Mouse (Mus musculus): ENCODE results near the gene Plod2. TPM values are rescaled to one million over a fixed set of nuclear protein-coding genes. Genes with fewer than 3 reads are reported as not detected.

Gene Plod2
- total RNA-seq, 2 experiments from 2014 or later, result 1.3 to 1.4 TPM

- ATAC-seq (replicated peaks; ENCODE audit: poor library complexity), result no peak
These were observed 10.7 kb downstream of the Plod2 start for GRCm38 (mm10) chr9:92552691-92553090.

DNA sequence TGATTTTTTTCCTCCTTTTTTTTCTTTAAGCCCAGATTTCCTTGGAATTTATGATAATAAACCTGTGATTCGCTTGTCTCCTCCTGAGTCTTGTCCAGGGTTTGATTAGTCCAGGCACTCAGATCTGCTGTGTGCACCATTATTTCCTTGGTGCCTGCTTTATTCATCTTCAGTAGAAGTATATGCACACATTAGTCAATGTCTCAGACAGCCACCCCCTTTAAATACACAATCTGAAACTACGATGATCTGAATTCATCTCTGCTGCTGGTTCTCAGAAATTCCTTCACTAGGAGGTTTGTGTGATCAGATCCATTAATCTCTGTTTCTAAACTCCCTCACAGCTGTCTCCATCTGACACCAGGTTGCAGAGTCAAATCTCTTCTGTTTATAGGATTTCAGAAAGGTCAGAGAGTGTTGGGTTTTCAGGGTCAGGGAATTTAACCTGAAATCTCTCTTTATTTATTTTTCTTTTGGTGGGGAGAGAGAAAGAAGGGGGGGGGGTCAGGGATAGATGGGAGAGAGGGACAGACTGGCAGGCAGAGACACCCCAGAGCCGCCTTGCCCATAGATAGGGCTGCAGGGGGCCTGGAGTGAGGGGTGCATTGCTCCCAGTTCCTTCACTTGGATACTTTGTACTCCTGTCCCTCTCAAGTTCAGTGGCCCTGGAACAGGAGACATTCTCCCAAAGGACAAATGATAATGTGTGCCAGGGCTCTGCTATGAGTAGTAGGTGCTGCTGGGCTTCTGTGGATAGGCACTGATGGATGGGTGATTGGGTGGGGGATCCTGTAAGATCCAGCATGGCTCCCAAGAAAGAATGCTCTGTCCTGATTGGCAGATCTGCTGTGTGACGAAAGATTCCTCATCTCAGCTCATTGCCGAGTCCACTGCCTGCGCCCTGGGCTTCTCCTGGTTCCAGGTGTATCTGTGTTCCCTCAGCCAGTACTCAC lies 13.3 kb downstream of the Plod2 start:
- no peak for ATAC-seq (replicated peaks; ENCODE audit: poor library complexity)

DNA sequence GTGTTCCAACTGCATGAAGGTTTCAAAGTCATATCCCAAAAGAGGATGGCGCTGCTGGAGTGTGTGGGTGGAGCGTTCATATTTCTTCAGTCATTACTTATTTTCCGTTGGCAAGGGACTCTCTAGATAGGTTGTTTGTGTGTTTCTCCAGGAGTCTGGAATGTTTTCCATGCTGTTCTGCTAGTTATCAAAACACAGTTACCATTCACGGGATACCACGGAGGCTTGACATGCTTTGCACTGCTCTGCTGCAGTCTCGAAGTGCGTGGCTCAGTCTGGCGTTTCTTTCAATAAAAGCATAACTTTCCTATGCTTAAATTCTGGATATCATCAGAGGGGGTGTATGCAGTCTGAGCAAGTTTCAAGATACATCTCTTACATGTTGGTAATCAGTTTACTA lies 17.7 kb downstream of the Plod2 start:
- ATAC-seq (replicated peaks; ENCODE audit: poor library complexity), result no peak

DNA sequence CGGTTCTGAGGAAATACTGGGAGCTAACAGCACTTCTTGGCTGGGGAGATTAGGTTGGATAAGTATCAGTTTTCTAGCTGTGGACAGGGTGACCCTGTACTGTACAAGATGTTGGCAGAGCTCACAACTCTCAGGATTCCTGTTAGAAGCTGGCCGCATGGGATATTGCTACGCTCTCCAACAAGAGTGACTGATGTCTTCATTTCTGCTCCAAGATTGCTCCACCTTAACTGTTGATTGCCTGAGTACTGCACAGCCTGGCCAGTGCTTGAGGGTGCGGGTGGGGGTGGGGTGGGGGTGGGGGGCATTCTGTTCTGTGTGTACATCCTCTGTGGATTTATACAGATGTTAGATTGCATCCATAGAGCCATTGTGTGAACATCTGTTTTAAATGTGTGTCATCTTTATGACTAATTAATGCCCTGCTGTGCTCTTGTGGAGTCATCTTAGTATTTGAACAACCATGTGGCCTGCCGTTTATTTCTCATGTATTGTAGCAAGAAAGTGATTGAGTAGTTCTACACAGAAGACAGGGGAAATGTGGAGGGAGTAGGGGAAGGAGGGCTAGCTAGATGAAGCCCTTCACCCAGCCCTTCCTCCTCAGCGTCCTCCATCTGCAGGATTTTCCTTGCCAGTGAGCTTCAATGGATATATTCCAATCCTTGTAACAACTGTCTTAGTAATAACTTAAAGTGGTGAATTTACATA lies 19.0 kb downstream of the Plod2 start:
- ATAC-seq (replicated peaks; ENCODE audit: poor library complexity), result no peak

- ATAC-seq (replicated peaks; ENCODE audit: poor library complexity), result no peak
These were observed 20.4 kb downstream of the Plod2 start for GRCm38 (mm10) chr9:92562416-92562815.

DNA sequence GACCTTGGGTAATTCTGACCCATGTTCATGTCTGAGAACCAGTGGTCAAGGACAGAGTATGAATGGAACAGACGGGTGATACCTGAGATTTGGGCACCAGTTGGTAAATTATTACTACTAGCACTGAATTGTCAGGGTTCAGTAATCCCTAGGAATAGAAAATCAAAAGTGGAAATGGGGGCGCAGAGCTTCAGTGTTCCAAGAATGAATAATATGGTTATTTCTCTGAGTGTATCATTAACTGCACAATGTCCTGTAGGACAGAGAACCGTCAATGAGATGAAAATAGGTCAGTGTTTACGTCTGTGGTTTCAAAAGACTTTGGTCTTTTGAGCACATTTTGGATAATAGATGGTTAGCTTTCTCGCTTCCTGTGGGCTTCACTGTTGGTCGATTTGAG lies 21.3 kb downstream of the Plod2 start:
- ATAC-seq (replicated peaks; ENCODE audit: poor library complexity), result no peak

- ATAC-seq (replicated peaks; ENCODE audit: poor library complexity), result no peak
These were observed 22.4 kb downstream of the Plod2 start for GRCm38 (mm10) chr9:92564391-92564790.

GRCm38 (mm10) chr9:92566234-92566633 lies 24.2 kb downstream of the Plod2 start:
- ATAC-seq (replicated peaks; ENCODE audit: poor library complexity), result no peak

GRCm38 (mm10) chr9:92567474-92567873 lies 25.5 kb downstream of the Plod2 start:
- no peak for ATAC-seq (replicated peaks; ENCODE audit: poor library complexity)

- ATAC-seq (replicated peaks; ENCODE audit: poor library complexity), result no peak
These were observed 26.8 kb downstream of the Plod2 start for GRCm38 (mm10) chr9:92568798-92569197.

GRCm38 (mm10) chr9:92572376-92573108 lies 30.5 kb downstream of the Plod2 start:
- no peak for ATAC-seq (replicated peaks; ENCODE audit: poor library complexity)

- ATAC-seq (replicated peaks; ENCODE audit: poor library complexity), result no peak
These were observed 41.9 kb downstream of the Plod2 start for GRCm38 (mm10) chr9:92583876-92584275.

- ATAC-seq (replicated peaks; ENCODE audit: poor library complexity), result no peak
These were observed 44.0 kb downstream of the Plod2 start for GRCm38 (mm10) chr9:92586025-92586424.

- no peak for ATAC-seq (replicated peaks; ENCODE audit: poor library complexity)
These were observed 45.4 kb downstream of the Plod2 start for GRCm38 (mm10) chr9:92587391-92587790.

GRCm38 (mm10) chr9:92588226-92588625 lies 46.2 kb downstream of the Plod2 start:
- no peak for ATAC-seq (replicated peaks; ENCODE audit: poor library complexity)

- no peak for ATAC-seq (replicated peaks; ENCODE audit: poor library complexity)
These were observed 47.0 kb downstream of the Plod2 start for GRCm38 (mm10) chr9:92589021-92589420.

DNA sequence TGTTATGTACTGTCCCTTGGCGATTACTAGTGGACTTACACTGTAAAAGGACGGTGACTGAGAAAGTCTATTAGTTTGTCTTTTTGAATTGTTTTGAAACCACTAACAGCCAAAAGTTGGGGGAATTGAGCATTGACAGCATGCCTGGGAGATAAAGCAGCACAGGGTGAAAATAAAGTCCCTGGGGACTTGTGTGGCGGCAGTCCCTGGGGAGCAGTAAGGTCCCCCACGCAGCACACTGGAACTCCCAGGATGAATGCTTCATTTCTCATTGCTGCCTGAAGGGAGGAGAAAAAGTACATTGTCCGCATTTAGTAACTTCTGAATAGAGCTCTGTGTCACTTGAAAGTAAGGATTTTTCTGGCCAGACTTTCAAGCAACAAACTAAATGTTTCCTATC lies 49.5 kb downstream of the Plod2 start:
- no peak for ATAC-seq (replicated peaks; ENCODE audit: poor library complexity)

GRCm38 (mm10) chr9:92592757-92593156 lies 50.7 kb downstream of the Plod2 start:
- no peak for ATAC-seq (replicated peaks; ENCODE audit: poor library complexity)

- ATAC-seq (replicated peaks; ENCODE audit: poor library complexity), result no peak
These were observed 52.5 kb downstream of the Plod2 start for GRCm38 (mm10) chr9:92594491-92594890.

DNA sequence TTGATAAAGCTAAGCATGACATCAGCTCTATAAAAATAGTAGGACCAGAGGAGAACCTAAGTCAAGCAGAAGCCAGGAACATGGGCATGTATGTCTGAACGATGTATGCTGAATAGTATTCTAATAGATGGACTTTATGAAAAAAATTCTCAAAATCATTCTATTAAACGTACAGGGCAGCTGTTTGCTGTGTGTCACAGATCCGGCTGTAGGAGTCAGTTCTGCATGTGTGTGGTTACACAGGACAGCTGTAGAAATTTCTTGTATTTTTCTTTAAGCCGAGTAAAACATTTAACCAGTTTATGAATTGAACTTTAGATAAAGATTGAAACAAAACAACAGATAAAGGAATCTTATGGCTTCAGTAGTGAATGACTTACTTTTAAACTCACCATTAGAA lies 53.3 kb downstream of the Plod2 start:
- ATAC-seq (replicated peaks; ENCODE audit: poor library complexity), result no peak

GRCm38 (mm10) chr9:92596916-92597547 lies 55.0 kb downstream of the Plod2 start:
- no peak; the same call in 1 of the 2 replicates for ATAC-seq (replicated peaks; ENCODE audit: poor library complexity)
